Mouse (Mus musculus) forebrain, embryonic 14.5 days (tissue): ENCODE results near the gene Pcp4. TPM values are rescaled to one million over a fixed set of nuclear protein-coding genes. Genes with fewer than 3 reads are reported as not detected.

Experiments used
- ATAC-seq: fragments of 200-750 bp; cut with Nextera tagmentation; 2 replicates; pipeline ENCODE4 v1.8.0; 2017; ENCODE audit warnings: mild to moderate bottlenecking, moderate library complexity
- DNase-seq: peaks from one replicate; pipeline ENCODE4 v3.0.0-alpha.2; 2015; ENCODE audit warnings: low spot score
- H3K27ac ChIP-seq: fragments of 300-500 bp; sonication (generic); 2 replicates; pipeline ENCODE4 v1.5.1; 2014; ENCODE audit warnings: low read depth, mild to moderate bottlenecking, control low read depth, low read length, moderate library complexity
- H3K27me3 ChIP-seq: fragments of 300-500 bp; sonication (generic); replicated peaks from 2 replicates; pipeline ENCODE4 v1.6.1; 2014; ENCODE audit warnings: low read length, control low read depth, mixed read lengths; ENCODE audit not compliant: control insufficient read depth, insufficient read depth
- H3K36me3 ChIP-seq: fragments of 300-500 bp; sonication (generic); 2 replicates; pipeline ENCODE4 v1.6.1; 2014; ENCODE audit warnings: low read length, control low read depth; ENCODE audit not compliant: control insufficient read depth, insufficient read depth
- H3K4me1 ChIP-seq: fragments of 300-500 bp; sonication (generic); 2 replicates; pipeline ENCODE4 v1.6.1; 2014; ENCODE audit warnings: antibody characterized with exemption, low read length, control low read depth; ENCODE audit not compliant: control insufficient read depth, insufficient read depth
- H3K4me2 ChIP-seq: fragments of 300-500 bp; sonication (generic); 2 replicates; pipeline ENCODE4 v1.6.1; 2014; ENCODE audit warnings: mild to moderate bottlenecking, control low read depth, low read length
- H3K4me3 ChIP-seq: fragments of 300-500 bp; sonication (generic); 2 replicates; pipeline ENCODE4 v1.5.1; 2014; ENCODE audit warnings: low read depth, low read length, control low read depth
- H3K9ac ChIP-seq: fragments of 300-500 bp; sonication (generic); 2 replicates; pipeline ENCODE4 v1.6.1; 2014; ENCODE audit warnings: mild to moderate bottlenecking, low read length, control low read depth, moderate library complexity
- H3K9me3 ChIP-seq: fragments of 300-500 bp; sonication (generic); replicated peaks from 2 replicates; pipeline ENCODE4 v1.6.1; 2016; ENCODE audit warnings: low read length, control low read depth, mixed read lengths; ENCODE audit not compliant: control insufficient read depth
- WGBS: fragments of 180-500 bp; shearing (Covaris S2); extraction: QIAGEN DNeasy Blood & Tissue Kit; methylation state at CpG from one replicate; pipeline ENCODE4 v1.1.7; 2014; 5-methylcytosine and 5-hydroxymethylcytosine counted together
- polyA plus RNA-seq: library from polyadenylated mRNA; unstranded; fragments of >200 nt; fragmentation: Nextera tagmentation; extraction: Ambion mirVana; gene quantifications from 2 replicates; pipeline ENCODE4 v1.2.1, GENCODE M21; 2014

Pcp4 gene
- polyA plus RNA-seq, 1 experiment from 2014 or later = 204 TPM

DNA sequence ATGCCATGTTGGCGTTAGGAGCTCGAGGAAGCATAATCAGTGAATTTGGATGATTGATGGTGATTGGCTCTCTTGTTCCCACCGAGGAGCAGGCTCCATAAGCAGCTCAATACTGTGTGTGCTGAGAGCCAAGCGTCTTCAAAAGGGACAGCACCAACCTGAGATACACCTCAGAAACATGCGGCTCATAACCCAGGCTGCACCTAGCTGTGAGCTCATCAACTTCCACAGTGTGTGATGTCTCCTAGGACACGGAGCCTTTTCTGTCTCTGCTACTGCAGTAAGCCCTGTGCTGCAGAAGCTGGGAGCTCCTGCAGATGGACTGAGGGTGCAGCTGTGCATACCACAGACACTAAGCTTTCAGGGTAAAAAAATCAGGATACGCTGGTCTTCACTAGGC is 31.5 kb downstream of the Pcp4 start:
- DNase-seq = no peak
- no peak overlapping the region for H3K27ac ChIP-seq

DNA sequence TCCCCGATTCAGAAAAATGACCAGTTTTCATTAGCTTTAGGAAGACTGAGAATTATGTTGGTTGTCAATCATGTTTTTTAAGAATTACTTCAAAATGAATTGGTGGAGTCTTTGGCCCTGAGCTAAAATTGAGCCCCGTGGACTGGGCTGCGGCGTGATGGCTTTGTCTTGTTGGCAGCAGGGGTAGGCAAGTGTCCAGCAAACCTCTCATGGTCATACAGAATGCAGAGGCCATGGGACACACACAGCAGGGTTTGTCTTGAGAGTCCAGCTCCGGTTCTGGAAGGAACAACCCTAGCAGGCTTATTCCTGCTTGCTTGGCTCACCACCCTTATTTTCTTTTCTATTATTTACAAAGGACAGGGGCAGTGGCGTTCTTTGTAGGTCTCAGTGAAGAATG is 33.8 kb downstream of the Pcp4 start:
- H3K4me1 ChIP-seq = 0 out of 2 replicates have a peak, but pooled peaks cover 2% of the 10 kb centered on the region
- no peaks in the 10 kb centered on the region for H3K36me3 ChIP-seq
- DNase-seq (no peak), ATAC-seq (no peak)
- no peak overlapping the region for H3K27ac ChIP-seq
- H3K9me3 ChIP-seq = no peaks in the 10 kb centered on the region
- no peaks in the 10 kb centered on the region for H3K27me3 ChIP-seq
- no peak overlapping the region for H3K4me3 ChIP-seq
- H3K4me2 ChIP-seq = no peak overlapping the region
- WGBS = 60% methylated on average over 6 of the region's 6 CpGs
- no peak overlapping the region for H3K9ac ChIP-seq

More for the DNA sequence above, 31.5 kb downstream of the Pcp4 start:
- H3K27me3 ChIP-seq = no peaks in the 10 kb centered on the region
- H3K9ac ChIP-seq = no peak overlapping the region
- no peaks in the 10 kb centered on the region for H3K36me3 ChIP-seq
- WGBS = 74% methylated on average over 7 of the region's 7 CpGs
- no peak overlapping the region for H3K4me3 ChIP-seq
- H3K4me1 ChIP-seq = 0 out of 2 replicates have a peak, but pooled peaks cover 2% of the 10 kb centered on the region
- no peak for ATAC-seq
- H3K9me3 ChIP-seq = no peaks in the 10 kb centered on the region
- no peak overlapping the region for H3K4me2 ChIP-seq

DNA sequence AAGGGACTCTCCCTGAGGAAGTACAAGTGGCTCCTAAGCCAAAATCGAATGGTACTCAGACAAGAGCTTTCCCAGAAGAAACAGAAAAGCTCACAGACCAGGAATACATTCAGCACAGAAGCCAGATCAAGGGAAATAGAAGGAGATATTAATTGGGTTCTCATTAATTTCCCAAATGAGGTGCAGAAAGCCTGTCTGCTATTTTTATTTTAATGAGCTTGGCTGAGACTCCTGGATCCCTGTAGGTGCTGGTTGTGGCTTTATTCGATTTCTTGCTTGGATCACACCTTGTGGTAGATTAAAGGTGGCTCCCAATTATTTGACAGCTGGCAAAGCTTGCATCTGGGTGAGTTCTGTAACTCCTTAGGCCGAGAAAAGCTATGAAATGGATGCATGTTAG is 35.2 kb downstream of the Pcp4 start:
- ATAC-seq = peak; percentile 20; the same call in 1 of the 2 replicates
- no peak overlapping the region for H3K9ac ChIP-seq
- DNase-seq = peak; percentile 60
- WGBS = 28% methylated on average over 3 of the region's 3 CpGs
- H3K36me3 ChIP-seq = no peaks in the 10 kb centered on the region
- H3K27ac ChIP-seq = no peak overlapping the region
- H3K4me3 ChIP-seq = no peak overlapping the region
- H3K4me2 ChIP-seq = no peak overlapping the region
- 0 out of 2 replicates have a peak, but pooled peaks cover 2% of the 10 kb centered on the region for H3K4me1 ChIP-seq
- no peaks in the 10 kb centered on the region for H3K27me3 ChIP-seq
- no peaks in the 10 kb centered on the region for H3K9me3 ChIP-seq

DNA sequence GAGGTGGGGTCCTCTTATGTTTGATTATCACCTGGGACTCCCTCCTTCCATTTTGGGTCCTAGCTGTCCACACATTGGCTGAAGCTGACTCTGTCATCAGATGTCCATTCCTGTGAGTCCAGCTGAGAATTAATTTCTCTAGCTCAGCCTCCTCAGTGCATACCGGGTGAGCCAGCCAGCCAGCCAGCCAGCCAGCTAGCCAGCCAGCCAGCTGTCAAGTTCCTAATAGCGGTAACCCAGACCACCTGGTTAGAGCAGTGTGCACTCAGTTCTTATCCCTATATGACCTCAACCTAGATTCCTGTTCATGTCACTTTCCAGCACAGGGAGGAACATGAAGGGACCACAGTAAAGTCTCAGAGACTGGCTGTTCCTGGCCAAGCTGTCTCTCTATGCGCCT is 47.1 kb downstream of the Pcp4 start:
- Histone ChIP-seq H3K27me3 (no peaks in the 10 kb centered on the region), H3K9me3 (no peaks in the 10 kb centered on the region), H3K4me2 (no peak overlapping the region), H3K27ac (no peak overlapping the region), H3K36me3 (no peaks in the 10 kb centered on the region), H3K9ac (no peak overlapping the region), H3K4me3 (no peak overlapping the region), H3K4me1 (no peaks in the 10 kb centered on the region)
- DNase-seq (no peak), ATAC-seq (no peak)
- WGBS = 87% methylated on average over 3 of the region's 3 CpGs

- 94% methylated on average over 3 of the region's 3 CpGs for WGBS
- Histone ChIP-seq H3K4me2 (no peak overlapping the region), H3K9me3 (no peaks in the 10 kb centered on the region)
These were observed 60.1 kb downstream of the Pcp4 start for GRCm38 (mm10) chr16:96527476-96527875.

DNA sequence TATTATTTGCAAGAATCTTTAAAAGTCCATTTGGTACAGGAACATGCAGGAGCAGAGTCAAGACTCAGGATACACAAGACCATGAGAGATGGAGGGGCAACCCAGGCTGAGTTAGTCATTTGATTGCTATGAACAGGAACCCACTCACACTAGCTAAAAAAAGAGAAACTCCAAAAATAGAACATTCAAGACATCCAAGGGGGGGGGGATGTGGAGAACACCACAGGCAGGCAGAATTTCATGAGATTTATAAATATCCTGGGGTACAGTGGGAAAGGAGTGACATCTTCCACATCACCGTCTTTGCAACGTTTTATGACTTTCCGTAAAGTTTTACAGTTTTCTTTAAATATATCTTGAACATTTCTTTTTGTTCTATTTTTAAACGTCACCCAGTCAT is 61.1 kb downstream of the Pcp4 start:
- 94% methylated on average over 4 of the region's 4 CpGs for WGBS
- Histone ChIP-seq H3K9me3 (no peaks in the 10 kb centered on the region), H3K27ac (no peak overlapping the region), H3K4me2 (no peak overlapping the region), H3K27me3 (no peaks in the 10 kb centered on the region), H3K4me3 (no peak overlapping the region), H3K36me3 (no peaks in the 10 kb centered on the region), H3K9ac (no peak overlapping the region), H3K4me1 (0 out of 2 replicates have a peak, but pooled peaks cover 5% of the 10 kb centered on the region)
- ATAC-seq = no peak
- DNase-seq = no peak

More at GRCm38 (mm10) chr16:96527476-96527875, 60.1 kb downstream of the Pcp4 start:
- Histone ChIP-seq H3K4me1 (0 out of 2 replicates have a peak, but pooled peaks cover 5% of the 10 kb centered on the region), H3K9ac (no peak overlapping the region), H3K36me3 (no peaks in the 10 kb centered on the region), H3K27ac (no peak overlapping the region), H3K27me3 (no peaks in the 10 kb centered on the region), H3K4me3 (no peak overlapping the region)
- DNase-seq (no peak), ATAC-seq (no peak)

GRCm38 (mm10) chr16:96529896-96530568 is 62.6 kb downstream of the Pcp4 start:
- H3K9me3 ChIP-seq = no peaks in the 10 kb centered on the region
- no peak overlapping the region for H3K4me3 ChIP-seq
- WGBS = 42% methylated on average over 9 of the region's 9 CpGs
- no peaks in the 10 kb centered on the region for H3K36me3 ChIP-seq
- no peak for DNase-seq
- H3K27ac ChIP-seq = no peak overlapping the region
- H3K27me3 ChIP-seq = no peaks in the 10 kb centered on the region
- peak; percentile 52 for ATAC-seq
- 0 out of 2 replicates have a peak, but pooled peaks cover 5% of the 10 kb centered on the region for H3K4me1 ChIP-seq
- no peak overlapping the region for H3K9ac ChIP-seq
- H3K4me2 ChIP-seq = no peak overlapping the region

- Histone ChIP-seq H3K9ac (no peak overlapping the region), H3K27ac (no peak overlapping the region), H3K9me3 (no peaks in the 10 kb centered on the region), H3K4me2 (no peak overlapping the region), H3K4me1 (0 out of 2 replicates have a peak, but pooled peaks cover 5% of the 10 kb centered on the region), H3K4me3 (no peak overlapping the region), H3K27me3 (no peaks in the 10 kb centered on the region), H3K36me3 (no peaks in the 10 kb centered on the region)
- ATAC-seq = peak; percentile 40; the same call in 1 of the 2 replicates
- DNase-seq = peak; percentile 50
- 26% methylated on average over 3 of the region's 3 CpGs for WGBS
These were observed 63.1 kb downstream of the Pcp4 start for GRCm38 (mm10) chr16:96530569-96530898.

GRCm38 (mm10) chr16:96531029-96531428 is 63.6 kb downstream of the Pcp4 start:
- ATAC-seq (no peak), DNase-seq (no peak)
- 84% methylated on average over 4 of the region's 4 CpGs for WGBS
- H3K9me3 ChIP-seq = no peaks in the 10 kb centered on the region
- no peak overlapping the region for H3K4me2 ChIP-seq
- no peak overlapping the region for H3K9ac ChIP-seq
- no peak overlapping the region for H3K4me3 ChIP-seq
- H3K27ac ChIP-seq = no peak overlapping the region
- H3K27me3 ChIP-seq = no peaks in the 10 kb centered on the region
- 0 out of 2 replicates have a peak, but pooled peaks cover 5% of the 10 kb centered on the region for H3K4me1 ChIP-seq
- no peaks in the 10 kb centered on the region for H3K36me3 ChIP-seq
